Mouse (Mus musculus) adrenal gland, postnatal 25 days (tissue): ENCODE measurements at regions not wholly inside any gene's neighbourhood (a gene's known extent, or its start where the extent isn't known, plus 50 kb on each side); places are given as distances from the start of the nearest gene placed in this dataset.
A peak's percentile ranks its signal among the peaks of the same experiment; 100 is the strongest.

Experiments
- DNase-seq: peaks from one replicate; pipeline ENCODE4 v3.0.0; 2021; ENCODE audit warnings: mixed read lengths

DNA sequence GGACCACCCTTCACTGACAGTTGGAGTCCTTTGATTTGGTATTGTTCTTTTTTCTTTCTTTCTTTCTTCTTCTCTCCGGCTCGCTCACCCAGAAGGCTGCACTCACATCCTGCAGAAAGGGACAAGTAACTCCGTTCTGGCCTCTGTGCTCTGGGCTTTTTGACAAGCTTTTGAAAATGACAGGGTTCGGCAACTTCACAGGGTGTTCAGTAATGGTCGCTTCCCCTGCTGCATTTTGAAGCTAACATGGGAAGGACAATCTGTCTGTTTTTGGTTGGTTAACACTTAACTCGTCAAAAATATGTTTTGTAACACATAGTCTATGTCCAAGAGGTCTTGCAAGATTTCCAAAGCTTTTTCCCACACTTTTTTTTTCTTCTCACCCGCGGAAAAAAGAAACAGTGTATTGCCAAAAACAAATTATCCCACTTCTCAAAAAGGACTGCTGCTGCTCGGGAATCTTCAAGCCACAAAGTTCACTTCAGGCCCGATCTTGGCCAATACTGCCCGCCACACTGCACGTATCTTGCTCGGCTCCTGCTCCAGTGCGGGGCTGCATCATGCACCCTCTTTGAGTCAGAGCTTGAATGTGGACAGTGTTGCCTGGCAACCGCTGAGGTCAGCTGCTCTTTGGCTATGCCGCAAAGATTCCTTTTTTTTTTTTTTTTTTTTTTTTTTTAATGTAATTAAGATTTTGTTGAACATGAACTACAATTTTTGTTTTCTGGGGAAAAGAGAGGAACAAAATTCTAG is 209.4 kb upstream of the Inhba start:
- peak; percentile 37 for DNase-seq

DNA sequence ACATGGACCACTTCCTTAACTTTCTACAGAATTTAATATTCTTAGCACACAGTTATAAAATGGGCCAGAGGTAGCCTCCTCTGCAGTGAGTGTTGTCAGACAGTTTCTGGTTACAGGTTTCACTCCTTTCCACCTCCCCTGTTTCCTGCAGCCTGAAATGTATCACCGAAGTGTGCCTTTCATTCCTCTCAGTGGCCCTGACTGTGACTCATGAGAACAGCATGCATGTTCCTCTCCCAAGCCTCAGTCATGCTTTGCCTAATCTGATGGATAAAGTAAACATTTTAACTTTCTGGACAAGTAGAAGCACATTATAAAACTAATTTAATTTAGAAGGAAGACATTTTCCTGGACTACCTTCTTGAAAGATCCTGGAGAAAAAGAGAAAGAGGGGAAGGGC is 207.7 kb upstream of the Inhba start:
- no peak for DNase-seq

DNA sequence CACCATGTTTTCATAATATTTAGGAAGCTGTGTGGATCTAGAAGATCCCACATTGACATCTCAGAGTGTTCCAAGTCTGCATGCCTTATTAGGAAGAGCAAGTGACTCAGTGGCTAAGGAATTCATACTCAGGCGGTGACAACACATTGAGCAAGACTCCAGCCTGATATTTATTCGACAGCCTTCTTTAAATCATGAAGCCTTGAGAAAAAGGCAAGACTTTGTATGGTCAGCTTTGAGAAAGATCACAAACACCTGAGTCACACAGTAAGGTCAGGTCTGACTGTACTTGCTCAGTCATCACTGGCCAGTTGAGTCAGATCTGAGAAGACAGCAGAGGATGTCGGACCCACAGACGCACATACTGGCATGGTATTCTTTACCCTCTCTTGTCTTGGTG is 204.7 kb upstream of the Inhba start:
- no peak for DNase-seq

DNA sequence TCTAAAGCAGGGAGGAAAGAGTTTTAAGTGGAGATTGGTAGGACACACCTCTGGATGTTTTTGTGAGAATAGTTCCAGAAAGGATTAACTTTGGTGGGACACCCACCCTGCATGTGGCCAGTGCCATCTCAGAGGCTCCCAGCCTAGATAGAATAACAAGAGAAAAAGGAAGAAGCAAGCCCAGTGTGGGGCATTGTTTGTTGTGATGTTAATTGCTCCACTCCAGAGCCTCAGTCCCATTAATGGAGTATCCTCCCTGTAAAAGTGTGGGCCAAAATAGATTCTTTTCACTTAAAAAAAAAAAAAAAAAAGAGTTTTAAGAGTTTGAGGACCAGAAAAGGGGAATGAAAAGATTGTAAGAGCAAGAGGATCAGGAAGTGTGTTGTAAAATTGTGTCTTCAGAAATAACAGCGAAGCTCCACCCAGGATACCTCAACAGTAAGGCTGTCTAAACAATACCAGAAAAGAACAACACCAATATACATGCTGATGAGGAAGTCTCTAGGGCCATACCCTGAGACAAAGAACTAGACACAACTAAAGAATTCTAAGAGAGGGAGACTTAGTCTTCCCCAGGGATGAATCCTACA is 189.3 kb upstream of the Inhba start:
- DNase-seq, result no peak

DNA sequence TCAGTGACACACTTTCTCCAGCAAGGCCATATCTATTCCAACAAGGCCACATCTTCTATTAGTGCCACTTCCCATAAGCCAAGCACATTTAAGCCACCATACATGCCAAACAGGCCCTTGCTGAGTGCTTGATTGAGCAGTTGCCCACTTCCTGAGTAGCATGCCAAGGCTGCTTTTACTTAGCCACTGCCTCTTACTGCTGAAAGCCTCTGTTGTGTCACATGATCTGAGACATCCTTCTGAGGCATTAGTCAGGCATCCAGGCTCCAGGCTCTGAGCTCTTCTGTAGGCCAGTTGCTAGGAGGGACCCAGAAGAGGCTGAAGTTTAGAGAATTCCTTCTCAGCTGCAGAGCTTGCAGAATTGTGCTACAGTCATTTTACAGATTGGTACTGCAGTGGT is 165.8 kb upstream of the Inhba start:
- no peak for DNase-seq

DNA sequence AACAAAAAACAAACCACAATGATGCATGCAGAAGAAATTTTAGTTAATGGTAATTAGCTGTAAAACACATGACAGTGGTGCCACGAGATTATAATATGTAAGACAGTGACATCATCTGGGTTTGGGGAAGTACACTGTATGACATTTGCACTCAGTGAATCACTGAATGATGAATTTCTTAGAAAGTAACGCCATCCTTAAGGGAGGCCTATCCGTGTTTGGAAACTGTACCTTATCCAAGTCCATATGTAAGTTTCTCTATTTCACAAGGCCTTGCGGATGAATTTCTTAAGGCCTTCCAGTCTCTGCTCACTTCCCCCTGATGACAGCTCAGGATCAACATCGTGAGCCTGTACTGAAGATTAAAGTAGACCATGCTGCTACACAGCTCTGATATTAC is 163.6 kb upstream of the Inhba start:
- DNase-seq, result no peak

DNA sequence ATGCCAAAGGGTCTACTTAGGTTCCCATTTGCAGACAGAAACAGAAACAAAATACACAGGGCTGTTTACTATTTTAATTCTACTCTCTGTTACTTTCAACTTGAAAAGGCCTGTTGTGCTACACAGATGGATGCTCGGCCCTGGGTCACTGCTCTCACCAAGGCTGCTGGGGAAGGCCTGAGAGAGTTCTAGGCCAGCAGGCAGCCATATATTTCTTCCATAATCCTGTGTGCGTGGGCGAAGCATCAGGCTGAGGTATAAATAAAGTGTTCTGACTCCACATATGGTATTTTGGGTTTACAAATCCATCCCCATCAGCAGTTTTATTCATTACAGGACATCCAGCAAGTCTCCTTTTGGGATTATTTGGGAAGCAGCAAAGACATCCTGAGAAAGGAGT is 162.5 kb upstream of the Inhba start:
- no peak for DNase-seq

DNA sequence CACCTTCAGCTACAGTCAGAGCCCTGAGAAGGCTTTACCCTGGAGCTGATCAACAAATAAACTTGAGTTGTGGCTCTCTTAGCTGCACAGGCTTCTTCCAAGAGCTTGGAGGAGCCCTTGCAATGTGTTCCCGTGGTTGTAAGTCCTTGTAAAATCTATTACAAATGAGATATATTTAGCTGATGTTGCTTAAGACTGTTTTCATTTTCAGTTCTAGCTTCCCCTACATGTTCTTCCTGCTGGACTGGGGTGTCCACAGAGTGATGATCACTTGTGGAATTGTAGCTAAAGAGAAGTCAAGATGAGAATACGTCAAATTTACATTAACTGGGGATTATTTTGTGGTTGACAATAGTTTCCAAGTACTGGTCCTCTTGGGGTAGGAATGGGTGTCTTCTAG is 161.3 kb upstream of the Inhba start:
- no peak for DNase-seq

DNA sequence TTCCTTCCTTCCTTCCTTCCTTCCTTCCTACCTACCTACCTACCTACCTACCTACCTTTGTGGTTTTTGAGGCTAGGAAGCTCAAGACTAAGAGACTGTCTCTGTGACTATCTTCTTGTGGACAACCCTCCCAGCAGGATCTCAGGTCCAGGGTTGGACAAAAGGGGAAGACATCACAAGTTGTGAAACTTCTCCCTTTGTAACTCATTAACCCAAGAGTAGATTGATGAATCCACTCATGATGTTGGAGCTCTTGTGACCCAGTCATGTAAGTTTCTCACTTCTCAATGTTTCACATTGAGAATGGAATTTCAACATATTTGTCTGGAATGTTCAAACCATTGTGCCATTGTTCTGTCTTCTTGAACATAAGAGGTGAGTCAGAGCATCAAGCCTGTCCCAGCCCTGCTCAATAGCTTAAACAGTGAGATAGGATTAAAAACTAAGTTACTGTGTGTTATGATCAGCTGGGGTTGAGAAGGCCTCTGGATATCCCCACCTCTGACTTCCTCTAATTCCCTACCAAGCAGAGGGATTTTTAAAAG is 158.6 kb upstream of the Inhba start:
- DNase-seq, result no peak

DNA sequence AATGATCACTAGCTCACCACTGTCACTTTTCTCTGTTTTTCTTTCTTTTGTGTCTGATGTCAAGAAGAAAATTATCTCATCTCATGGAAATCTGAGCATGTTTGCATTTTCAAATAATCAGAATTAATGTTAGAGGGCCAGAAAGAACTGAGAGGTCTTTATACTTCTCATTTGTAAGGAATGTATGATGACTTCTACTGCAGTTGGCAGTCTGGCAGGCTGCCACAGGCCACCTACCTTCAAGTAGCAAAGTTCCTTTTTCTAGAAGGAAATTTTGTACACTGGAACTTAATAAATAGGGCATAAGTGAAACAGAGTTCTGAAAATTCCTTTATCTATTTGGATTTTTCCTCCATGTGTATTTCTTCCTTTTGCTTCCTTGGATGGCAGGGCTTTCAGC is 148.7 kb upstream of the Inhba start:
- no peak for DNase-seq

DNA sequence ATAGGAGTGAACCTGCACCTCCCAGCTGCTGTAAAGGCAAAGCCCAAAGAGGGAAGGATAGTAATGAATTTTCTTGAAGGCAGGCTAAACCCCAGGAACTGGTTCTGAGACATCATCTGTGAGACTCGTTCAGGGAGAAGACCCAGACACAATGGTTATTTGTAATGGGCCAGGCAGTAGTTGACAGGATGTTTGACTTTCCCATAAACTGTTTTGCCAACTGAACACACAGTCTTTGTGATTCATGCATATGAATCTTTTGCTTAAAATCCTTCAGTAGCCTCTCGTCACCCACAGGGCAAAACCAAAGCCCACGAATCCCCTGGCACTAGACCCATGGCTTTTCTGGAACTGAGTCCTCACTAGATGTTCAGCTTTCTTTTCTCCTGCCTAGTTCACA is 148.3 kb upstream of the Inhba start:
- DNase-seq, result no peak

DNA sequence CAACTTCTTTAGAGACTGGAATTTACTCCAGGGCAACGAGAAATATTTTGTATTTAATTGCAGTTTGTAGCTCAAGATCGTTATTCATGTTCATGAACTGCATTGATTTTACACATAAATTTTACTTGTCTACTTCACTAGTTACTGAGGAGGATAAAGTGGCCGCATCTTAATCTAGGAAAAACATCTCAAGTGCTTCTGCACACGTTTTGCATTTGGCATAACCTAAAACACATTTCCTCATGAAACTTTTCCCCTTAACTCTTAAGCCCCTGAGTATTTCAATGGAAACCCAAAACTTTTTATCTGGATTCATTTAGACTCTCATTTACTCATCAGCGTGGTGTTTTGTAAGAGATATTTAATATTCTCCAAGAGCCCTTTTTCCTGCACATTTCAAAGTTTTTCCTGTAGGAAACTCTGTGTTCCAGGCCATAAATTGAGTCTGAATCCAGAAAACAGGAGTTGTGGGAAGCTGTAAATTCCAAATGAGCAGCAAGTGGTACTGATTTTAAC is 144.5 kb upstream of the Inhba start:
- no peak for DNase-seq

DNA sequence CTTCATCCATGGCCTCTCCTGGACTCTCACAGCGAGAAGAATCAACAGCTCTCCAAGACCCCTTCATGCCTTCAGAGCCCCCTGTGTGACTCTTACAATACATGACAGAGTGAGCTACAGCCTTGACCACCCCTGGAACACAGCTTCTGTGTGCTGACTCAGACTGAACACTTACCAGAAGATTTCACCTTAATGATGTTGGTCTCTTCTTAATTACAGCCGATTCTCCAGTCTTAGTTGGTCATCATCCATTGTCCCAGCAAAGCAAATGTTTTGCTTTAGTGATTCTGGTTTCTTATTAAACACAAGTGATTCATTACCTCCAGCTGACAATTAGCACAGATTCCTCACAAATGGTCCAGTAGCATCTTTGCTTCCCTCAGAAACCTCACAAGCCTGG is 134.0 kb upstream of the Inhba start:
- DNase-seq, result no peak

DNA sequence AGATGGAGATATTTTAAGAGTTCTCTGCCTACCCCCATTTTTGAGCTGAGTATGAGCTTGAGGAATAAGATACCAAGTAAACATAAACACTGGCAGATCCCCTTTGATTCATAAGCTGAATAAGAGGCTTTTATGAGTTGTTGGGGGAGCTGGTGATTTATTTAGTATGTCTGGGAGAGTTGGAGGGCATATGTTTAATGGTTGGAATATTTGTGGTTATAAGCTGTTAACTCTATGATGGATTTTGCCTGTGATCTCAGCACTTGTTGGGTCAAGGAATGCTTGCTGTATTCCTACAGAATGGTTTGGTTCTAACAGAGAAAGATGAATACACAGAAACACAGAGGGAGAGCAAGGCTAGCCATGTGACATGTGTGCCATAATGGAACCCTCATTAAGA is 132.1 kb upstream of the Inhba start:
- no peak for DNase-seq

DNA sequence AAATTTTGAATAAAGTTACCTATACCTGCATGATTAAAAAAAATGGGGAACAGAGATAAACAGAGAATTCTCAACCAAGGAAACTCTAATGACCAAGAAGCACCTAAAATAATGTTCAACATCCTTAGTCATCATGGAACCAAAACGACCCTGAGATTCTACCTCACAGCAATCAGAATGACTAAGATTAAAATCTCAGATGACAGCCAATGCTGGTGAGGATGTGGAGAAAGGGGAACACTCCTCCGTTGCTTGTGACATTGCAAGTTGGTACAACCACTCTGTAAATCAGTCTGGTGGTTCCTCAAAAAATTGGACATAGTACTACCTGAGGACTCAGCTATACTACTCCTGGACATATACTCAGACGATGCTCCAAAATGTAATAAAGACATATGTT is 120.9 kb upstream of the Inhba start:
- DNase-seq, result no peak

DNA sequence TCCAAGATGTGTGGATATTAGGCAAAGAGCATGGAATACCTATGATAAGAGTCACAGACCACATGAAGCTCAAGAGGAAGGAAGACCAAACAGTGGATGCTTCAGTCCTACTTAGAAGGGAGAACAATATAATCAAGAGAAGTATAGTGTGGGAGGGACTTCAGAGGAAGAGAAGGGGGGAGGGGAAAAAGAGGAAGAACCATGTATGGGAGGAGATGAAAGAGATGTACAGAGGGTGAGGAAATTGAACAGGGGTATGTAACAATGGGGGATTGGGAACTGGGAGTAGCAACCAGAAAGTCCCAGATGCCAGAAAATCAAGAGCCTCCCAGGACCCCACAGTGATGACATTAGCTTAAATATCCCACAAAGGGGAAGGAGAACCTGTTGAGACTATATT is 120.2 kb upstream of the Inhba start:
- no peak for DNase-seq

DNA sequence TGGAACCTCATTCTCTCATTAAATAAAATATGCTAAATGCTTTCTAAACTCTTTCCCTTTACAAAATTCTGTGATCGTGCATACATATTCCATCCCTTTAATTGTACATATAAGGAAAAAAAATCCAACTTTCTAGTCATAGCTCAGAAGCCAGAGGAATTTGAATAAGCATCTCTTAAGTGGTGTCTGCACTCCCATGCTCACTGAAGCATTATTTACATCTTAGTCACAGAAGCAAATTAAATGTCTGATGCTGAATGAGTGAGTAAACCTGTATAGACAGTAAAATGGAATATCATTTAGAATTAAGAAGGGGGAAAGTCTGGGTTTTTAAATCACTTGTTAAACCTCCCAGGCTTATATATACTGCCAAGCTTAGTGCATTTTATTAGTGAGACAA is 113.5 kb upstream of the Inhba start:
- DNase-seq, result no peak

DNA sequence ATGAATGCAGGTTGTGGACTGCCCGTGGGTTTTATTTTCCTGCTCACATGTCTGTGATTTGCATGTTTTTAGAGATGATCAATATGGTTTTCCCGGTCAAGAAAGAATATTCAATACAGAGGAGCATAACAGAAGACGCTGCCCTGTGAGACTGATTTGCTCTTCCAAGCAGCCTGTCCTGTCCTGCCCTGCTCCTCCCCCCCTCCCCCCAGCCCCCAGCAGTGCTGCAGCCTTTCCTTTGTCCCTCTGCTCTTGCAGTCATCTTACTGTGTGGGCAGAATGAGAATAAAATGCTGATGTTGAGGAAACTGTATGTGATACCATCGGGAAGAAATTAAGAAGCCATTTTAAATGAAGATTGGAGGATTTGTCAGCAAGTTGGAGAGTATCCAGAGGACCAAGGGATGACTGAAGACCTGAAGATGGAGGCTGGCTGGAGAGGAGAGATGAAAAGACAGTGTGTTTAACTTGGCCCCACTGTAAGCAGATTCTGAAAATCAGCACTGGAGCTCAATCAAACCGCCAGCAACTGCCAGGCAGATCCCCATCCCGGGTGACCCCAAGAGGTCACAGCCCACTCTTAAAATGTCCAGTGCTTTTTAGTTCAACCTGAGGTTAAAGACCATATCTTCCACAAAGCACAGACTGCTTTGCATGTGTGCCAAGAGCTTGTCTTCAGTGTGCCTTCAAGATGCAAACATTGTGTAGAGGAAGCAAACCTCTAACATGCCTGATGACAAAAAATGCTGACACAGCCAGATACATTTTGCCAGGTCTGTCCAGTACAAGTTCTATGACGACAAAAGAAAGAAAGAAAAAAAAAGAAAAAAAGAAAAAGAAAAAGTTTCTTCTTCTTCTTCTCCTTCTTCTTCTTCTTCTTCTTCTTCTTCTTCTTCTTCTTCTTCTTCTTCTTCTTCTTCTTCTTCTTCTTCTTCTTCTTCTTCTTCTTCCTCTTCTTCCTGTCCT is 109.7 kb upstream of the Inhba start:
- no peak for DNase-seq

DNA sequence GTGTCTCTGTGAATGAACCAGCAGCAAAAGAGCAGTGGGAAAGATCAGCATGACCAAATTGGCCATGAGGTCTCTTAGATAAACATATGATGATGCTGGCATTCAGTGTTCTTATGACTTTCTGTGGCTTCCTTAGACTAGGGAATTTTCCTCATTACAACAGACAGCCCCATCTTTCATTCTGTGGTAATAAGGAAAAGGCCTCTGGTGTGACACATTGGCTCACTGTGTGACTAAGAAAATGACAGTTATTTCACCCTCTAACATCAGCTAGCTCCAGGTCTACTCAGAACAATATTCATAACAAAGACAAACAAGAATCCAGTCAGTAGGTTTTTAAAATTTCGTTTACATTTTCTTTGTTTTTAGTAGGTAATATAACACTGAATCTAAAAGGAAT is 103.8 kb upstream of the Inhba start:
- DNase-seq, result no peak

DNA sequence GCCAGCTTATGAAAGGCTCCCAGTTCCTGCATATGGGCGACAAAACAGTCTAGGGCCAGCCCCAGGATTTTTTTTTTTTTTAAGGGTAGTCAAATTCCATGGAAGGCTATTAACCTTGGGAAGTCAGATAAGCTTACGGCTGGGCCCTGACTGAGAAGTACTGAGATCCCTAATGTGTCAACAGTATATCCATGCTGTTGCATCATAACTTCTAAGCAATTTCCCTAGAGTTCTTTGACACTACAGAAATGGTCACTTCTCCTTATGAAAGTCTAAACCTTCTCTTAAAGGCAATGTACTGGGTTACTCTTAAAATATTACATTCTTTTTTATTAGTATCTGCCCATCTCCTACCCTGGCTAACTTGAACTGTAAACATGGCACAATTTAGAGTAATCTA is 101.1 kb upstream of the Inhba start:
- DNase-seq, result no peak

DNA sequence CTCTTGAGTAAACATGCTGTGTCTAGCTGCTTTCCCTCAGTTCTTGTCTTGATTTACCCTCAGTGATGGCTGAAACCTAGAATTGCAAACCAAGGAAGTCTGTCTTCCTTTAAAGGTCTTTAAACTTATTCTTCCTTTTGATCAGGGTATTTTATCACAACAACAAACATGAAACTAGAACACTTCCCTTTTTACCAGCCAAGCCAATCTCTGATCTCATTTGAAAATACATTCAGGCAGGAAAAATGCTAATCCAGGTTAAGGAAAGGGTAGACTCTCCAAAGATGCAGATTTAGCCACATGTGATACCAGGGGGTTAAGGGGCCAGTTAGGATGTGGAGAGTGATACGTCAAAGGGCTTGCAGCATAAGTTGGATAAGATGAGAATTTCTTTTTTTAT is 100.4 kb upstream of the Inhba start:
- no peak for DNase-seq

DNA sequence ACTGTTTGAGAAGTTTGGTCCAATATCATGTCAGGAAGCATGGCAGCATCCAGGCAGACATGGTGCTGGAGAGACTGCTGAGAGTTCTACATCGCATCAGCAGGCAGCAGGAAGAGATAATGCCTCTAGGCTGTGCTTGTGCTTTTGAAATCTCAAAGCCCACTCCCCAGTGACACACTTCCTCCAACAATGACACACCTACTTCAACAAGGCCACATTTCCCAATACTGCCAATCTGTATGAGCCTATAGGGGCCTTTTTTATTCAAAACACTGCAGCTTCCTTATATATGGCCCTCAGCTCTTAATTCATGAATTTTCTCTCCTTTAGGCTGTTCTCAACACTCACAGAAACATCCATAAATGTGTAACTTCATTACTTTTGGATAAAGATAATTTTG is 97.4 kb upstream of the Inhba start:
- DNase-seq, result no peak

DNA sequence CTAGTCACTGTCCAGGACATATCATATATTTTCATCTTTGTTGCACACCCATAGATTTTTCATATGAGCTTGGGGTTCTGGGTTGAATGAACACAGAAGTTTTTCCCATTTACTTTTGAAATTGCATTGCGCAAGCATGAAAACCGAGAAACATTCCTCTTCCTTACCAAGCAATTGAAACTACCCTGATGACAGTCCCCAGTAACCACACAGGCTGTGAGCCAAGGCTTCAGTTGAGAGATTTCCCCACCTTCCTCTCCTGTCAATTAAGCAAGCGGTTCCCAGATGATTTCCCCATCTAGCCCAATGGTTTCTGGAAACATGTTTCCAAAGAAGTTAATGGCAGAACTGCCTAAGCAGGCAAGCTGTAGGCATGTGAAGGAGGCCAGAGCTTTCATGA is 81.8 kb upstream of the Inhba start:
- peak; percentile 6 for DNase-seq
